Mouse (Mus musculus): ENCODE results near the gene Ccs.

DNA sequence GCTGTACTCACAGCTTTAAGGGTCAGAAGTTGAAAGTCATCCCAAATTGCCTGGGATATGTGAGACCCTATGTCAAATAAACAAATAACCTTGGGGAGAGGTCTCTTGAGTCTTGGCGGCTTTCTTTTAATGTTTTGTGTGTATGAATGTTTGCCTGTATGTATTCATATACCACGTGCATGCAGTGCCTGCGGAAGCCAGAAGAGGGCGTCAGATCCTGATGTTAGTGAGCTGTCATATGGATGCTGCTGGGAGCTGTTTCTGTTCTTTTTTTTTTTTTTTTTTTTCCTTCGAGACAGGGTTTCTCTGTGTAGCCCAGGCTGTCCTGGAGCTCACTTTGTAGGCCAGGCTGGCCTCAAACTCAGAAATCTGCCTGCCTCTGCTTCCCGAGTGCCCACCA is 26.1 kb downstream of the Ccs start:
- peak; percentile 70 for TF ChIP-seq CTCF (IDR thresholded peaks at IDR 0.05; ENCODE audit: low read depth, low read length)
- TF ChIP-seq POLR2A (IDR thresholded peaks at IDR 0.05; ENCODE audit: insufficient read depth, low read length): no peak
- no peak for TF ChIP-seq EP300 (IDR thresholded peaks at IDR 0.05; ENCODE audit: insufficient read depth, low read depth, low read length)

Measured in ES-Bruce4 (cell line).